In genomic region chr9:46272070-46272469, GRCm38 (mm10) we compare ENCODE assay signal across 11 mouse cellular contexts. TPM values are rescaled to one million over a fixed set of nuclear protein-coding genes. Genes with fewer than 3 reads are reported as not detected.
DNase-seq lines count a peak whose midpoint lies in the region; ATAC-seq lines count a peak whose summit lies in the region.
"Had no signal": no experiment of that assay in that cellular context is flagged by ENCODE, and none has a peak within 500 bp of the region (broad histone marks: within the 10 kb centered on the region; RNA-seq: fewer than 3 reads in every experiment).

No protein-coding gene starts in this region.

- H3K27me3 ChIP-seq in forebrain, embryonic 15.5 days: peaks cover 13% of the 10 kb centered on the region; the same call in 1 of the 2 replicates
- H3K27me3 ChIP-seq in forebrain, embryonic 14.5 days (replicated peaks; ENCODE audit: control insufficient read depth, insufficient read depth, low read length): peaks cover 5% of the 10 kb centered on the region; the same call in 1 of the 2 replicates
- peaks cover 33% of the 10 kb centered on the region for H3K27me3 ChIP-seq in neural tube, embryonic 13.5 days
- peaks cover 12% of the 10 kb centered on the region for H3K27me3 ChIP-seq in liver, embryonic 11.5 days (replicated peaks; ENCODE audit: control insufficient read depth, insufficient read depth, low read length)

- H3K4me3 ChIP-seq in forebrain, embryonic 15.5 days: no peak overlapping the region
- H3K4me3 ChIP-seq in forebrain, embryonic 14.5 days (ENCODE audit: low read depth, low read length): no peak overlapping the region
- H3K4me3 ChIP-seq in neural tube, embryonic 13.5 days: no peak overlapping the region
- H3K4me3 ChIP-seq in liver, embryonic 11.5 days (ENCODE audit: low read depth, low read length): peak overlapping the region; percentile 93

- no peak for ATAC-seq in forebrain, embryonic 15.5 days (replicated peaks)
- no peak for ATAC-seq in forebrain, embryonic 14.5 days
- no peak for ATAC-seq in neural tube, embryonic 13.5 days (ENCODE audit: low read depth)
- no peak for ATAC-seq in liver, embryonic 11.5 days (replicated peaks; ENCODE audit: low FRiP score)
- ATAC-seq in monocyte, adult 5-6 weeks (replicated peaks; ENCODE audit: insufficient number of reproducible peaks, low FRiP score, low TSS enrichment, poor library complexity, severe bottlenecking): no peak

- peaks cover 23% of the 10 kb centered on the region for H3K36me3 ChIP-seq in forebrain, embryonic 15.5 days
- peaks cover 29% of the 10 kb centered on the region for H3K36me3 ChIP-seq in forebrain, embryonic 14.5 days (ENCODE audit: control insufficient read depth, insufficient read depth, low read length)
- H3K36me3 ChIP-seq in neural tube, embryonic 13.5 days: peaks cover 28% of the 10 kb centered on the region
- peaks cover 19% of the 10 kb centered on the region for H3K36me3 ChIP-seq in liver, embryonic 11.5 days (ENCODE audit: control insufficient read depth, insufficient read depth, low read length)

- H3K4me1 ChIP-seq in forebrain, embryonic 15.5 days: peaks cover 14% of the 10 kb centered on the region
- H3K4me1 ChIP-seq in forebrain, embryonic 14.5 days (ENCODE audit: control insufficient read depth, insufficient read depth, low read length): peaks cover 6% of the 10 kb centered on the region; the same call in 1 of the 2 replicates
- H3K4me1 ChIP-seq in neural tube, embryonic 13.5 days (replicated peaks): peaks cover 14% of the 10 kb centered on the region
- peaks cover 7% of the 10 kb centered on the region for H3K4me1 ChIP-seq in liver, embryonic 11.5 days (replicated peaks; ENCODE audit: control insufficient read depth, insufficient read depth, low read length)

- WGBS in forebrain, embryonic 15.5 days: 87% methylated on average over 9 of the region's 9 CpGs
- WGBS in forebrain, embryonic 14.5 days: 88% methylated on average over 9 of the region's 9 CpGs
- WGBS in neural tube, embryonic 13.5 days: 90% methylated on average over 9 of the region's 9 CpGs
- 51% methylated on average over 9 of the region's 9 CpGs for WGBS in liver, embryonic 11.5 days

- no peak for DNase-seq in forebrain, embryonic 14.5 days (ENCODE audit: low spot score)
- DNase-seq in neural tube, embryonic 10.5 days (ENCODE audit: extremely low spot score, low spot score): no peak
- no peak for DNase-seq in liver, embryonic 11.5 days (ENCODE audit: low spot score)
- no peak for DNase-seq in adipocyte (ENCODE audit: low spot score)
- DNase-seq in adrenal gland, postnatal 36 days: no peak
- DNase-seq: heart, postnatal 4 days had no signal

- no peak overlapping the region for H3K27ac ChIP-seq in forebrain, embryonic 15.5 days (replicated peaks)
- no peak overlapping the region for H3K27ac ChIP-seq in forebrain, embryonic 14.5 days (ENCODE audit: low read depth, low read length)
- no peak overlapping the region for H3K27ac ChIP-seq in neural tube, embryonic 13.5 days (replicated peaks)
- peak overlapping the region; percentile 48; the same call in 1 of the 2 replicates for H3K27ac ChIP-seq in liver, embryonic 11.5 days (ENCODE audit: low read depth, low read length)

- H3K9me3 ChIP-seq in forebrain, embryonic 15.5 days: no peaks in the 10 kb centered on the region
- H3K9me3 ChIP-seq in forebrain, embryonic 14.5 days (replicated peaks; ENCODE audit: control insufficient read depth, low read length): no peaks in the 10 kb centered on the region
- no peaks in the 10 kb centered on the region for H3K9me3 ChIP-seq in neural tube, embryonic 13.5 days
- H3K9me3 ChIP-seq in liver, embryonic 11.5 days (ENCODE audit: control insufficient read depth, low read length): no peaks in the 10 kb centered on the region

- H3K9ac ChIP-seq in forebrain, embryonic 15.5 days (replicated peaks): no peak overlapping the region
- no peak overlapping the region for H3K9ac ChIP-seq in forebrain, embryonic 14.5 days (ENCODE audit: low read length)
- no peak overlapping the region for H3K9ac ChIP-seq in neural tube, embryonic 13.5 days
- H3K9ac ChIP-seq in liver, embryonic 11.5 days (ENCODE audit: low read depth, low read length): peak overlapping the region; percentile 15

- H3K4me2 ChIP-seq in forebrain, embryonic 15.5 days (replicated peaks): peak overlapping the region; percentile 85; the same call in 1 of the 2 replicates
- H3K4me2 ChIP-seq in forebrain, embryonic 14.5 days (ENCODE audit: low read length): no peak overlapping the region
- peak overlapping the region; percentile 90; the same call in 1 of the 2 replicates for H3K4me2 ChIP-seq in neural tube, embryonic 13.5 days
- peak overlapping the region; percentile 76 for H3K4me2 ChIP-seq in liver, embryonic 11.5 days

RNA-seq across cellular contexts. Expression of gene Zpr1, which starts 0.8 kb away (rescaled TPM):
- 69.7 and 73.1 TPM in 2 replicates for polyA plus RNA-seq in forebrain, embryonic 15.5 days (2015; fragmentation: Nextera tagmentation; extraction: Ambion mirVana)
- 68.8 and 70.1 TPM in 2 replicates for polyA plus RNA-seq in forebrain, embryonic 14.5 days (2014; fragmentation: Nextera tagmentation; extraction: Ambion mirVana)
- 54.4 and 59.3 TPM in 2 replicates for polyA plus RNA-seq in neural tube, embryonic 13.5 days (2015; fragmentation: Nextera tagmentation; extraction: Ambion mirVana)
- 92.6 and 96.7 TPM in 2 replicates for polyA plus RNA-seq in liver, embryonic 11.5 days (2014; fragmentation: Nextera tagmentation; extraction: Ambion mirVana)
- 29.9 to 42.5 TPM (median 32.2 TPM) in 3 replicates for total RNA-seq in monocyte, adult 5-6 weeks (2017)
- 10 to 100 TPM; 43.1 to 56.4 TPM for total RNA-seq in adrenal gland, postnatal 36 days (2021)

RNA-seq across cellular contexts. Expression of gene Apoa5, which starts 3.6 kb away (rescaled TPM):
- not detected in 2 replicates for polyA plus RNA-seq in forebrain, embryonic 15.5 days (2015; fragmentation: Nextera tagmentation; extraction: Ambion mirVana)
- polyA plus RNA-seq in forebrain, embryonic 14.5 days (2014; fragmentation: Nextera tagmentation; extraction: Ambion mirVana): not detected in 2 replicates
- polyA plus RNA-seq in neural tube, embryonic 13.5 days (2015; fragmentation: Nextera tagmentation; extraction: Ambion mirVana): not detected in 2 replicates
- polyA plus RNA-seq in liver, embryonic 11.5 days (2014; fragmentation: Nextera tagmentation; extraction: Ambion mirVana): 0.21 and 0.38 TPM in 2 replicates
- total RNA-seq in monocyte, adult 5-6 weeks (2017): not detected in 3 replicates
- 1 to 10 TPM in 1 of 2 experiments, not detected in 1; 1.1 TPM for total RNA-seq in adrenal gland, postnatal 36 days (2021)
- total RNA-seq: heart, postnatal 4 days; midbrain, postnatal 0 days had no signal
- polyA plus RNA-seq: C2C12; midbrain, postnatal 0 days had no signal

RNA-seq across cellular contexts. Expression of gene Bud13, which starts 10.7 kb away (rescaled TPM):
- polyA plus RNA-seq in forebrain, embryonic 15.5 days (2015; fragmentation: Nextera tagmentation; extraction: Ambion mirVana): 18.5 and 19.7 TPM in 2 replicates
- polyA plus RNA-seq in forebrain, embryonic 14.5 days (2014; fragmentation: Nextera tagmentation; extraction: Ambion mirVana): 14.9 and 18.7 TPM in 2 replicates
- polyA plus RNA-seq in neural tube, embryonic 13.5 days (2015; fragmentation: Nextera tagmentation; extraction: Ambion mirVana): 15.7 and 18.3 TPM in 2 replicates
- polyA plus RNA-seq in liver, embryonic 11.5 days (2014; fragmentation: Nextera tagmentation; extraction: Ambion mirVana): 20.7 and 22.4 TPM in 2 replicates
- 17.8 to 28.9 TPM (median 25.2 TPM) in 3 replicates for total RNA-seq in monocyte, adult 5-6 weeks (2017)
- 10 to 100 TPM in 1 of 2 experiments, 1 to 10 TPM in 1; 8.5 to 11.7 TPM for total RNA-seq in adrenal gland, postnatal 36 days (2021)

RNA-seq across cellular contexts. Expression of gene Apoa4, which starts 31.6 kb away (rescaled TPM):
- not detected in 2 replicates for polyA plus RNA-seq in forebrain, embryonic 15.5 days (2015; fragmentation: Nextera tagmentation; extraction: Ambion mirVana)
- polyA plus RNA-seq in forebrain, embryonic 14.5 days (2014; fragmentation: Nextera tagmentation; extraction: Ambion mirVana): not detected in 2 replicates
- 0.14 TPM in 1 of 2 replicates, not detected in the other for polyA plus RNA-seq in neural tube, embryonic 13.5 days (2015; fragmentation: Nextera tagmentation; extraction: Ambion mirVana)
- not detected in 2 replicates for polyA plus RNA-seq in liver, embryonic 11.5 days (2014; fragmentation: Nextera tagmentation; extraction: Ambion mirVana)
- total RNA-seq in monocyte, adult 5-6 weeks (2017): not detected in 3 replicates
- total RNA-seq in adrenal gland, postnatal 36 days (2021): under 1 TPM in 1 of 2 experiments, not detected in 1; 0.17 TPM
- total RNA-seq: heart, postnatal 4 days; midbrain, postnatal 0 days had no signal
- polyA plus RNA-seq: C2C12; midbrain, postnatal 0 days had no signal

RNA-seq across cellular contexts. Expression of gene Apoc3, which starts 36.6 kb away (rescaled TPM):
- polyA plus RNA-seq in forebrain, embryonic 15.5 days (2015; fragmentation: Nextera tagmentation; extraction: Ambion mirVana): not detected in 2 replicates
- not detected in 2 replicates for polyA plus RNA-seq in forebrain, embryonic 14.5 days (2014; fragmentation: Nextera tagmentation; extraction: Ambion mirVana)
- polyA plus RNA-seq in neural tube, embryonic 13.5 days (2015; fragmentation: Nextera tagmentation; extraction: Ambion mirVana): not detected in 2 replicates
- 1.4 and 4.2 TPM in 2 replicates for polyA plus RNA-seq in liver, embryonic 11.5 days (2014; fragmentation: Nextera tagmentation; extraction: Ambion mirVana)
- not detected in 3 replicates for total RNA-seq in monocyte, adult 5-6 weeks (2017)
- total RNA-seq in adrenal gland, postnatal 36 days (2021): 10 to 100 TPM in 1 of 2 experiments, 1 to 10 TPM in 1; 6.8 to 12.5 TPM
- total RNA-seq: heart, postnatal 4 days; midbrain, postnatal 0 days had no signal
- polyA plus RNA-seq: C2C12; midbrain, postnatal 0 days had no signal
